Mouse (Mus musculus): ENCODE data around the gene Zranb1. TPM values are rescaled to one million over a fixed set of nuclear protein-coding genes. Genes with fewer than 3 reads are reported as not detected.

Gene Zranb1
- total and polyA plus RNA-seq, 3 experiments = 11.3 to 17.6 (median 11.6) TPM

DNA sequence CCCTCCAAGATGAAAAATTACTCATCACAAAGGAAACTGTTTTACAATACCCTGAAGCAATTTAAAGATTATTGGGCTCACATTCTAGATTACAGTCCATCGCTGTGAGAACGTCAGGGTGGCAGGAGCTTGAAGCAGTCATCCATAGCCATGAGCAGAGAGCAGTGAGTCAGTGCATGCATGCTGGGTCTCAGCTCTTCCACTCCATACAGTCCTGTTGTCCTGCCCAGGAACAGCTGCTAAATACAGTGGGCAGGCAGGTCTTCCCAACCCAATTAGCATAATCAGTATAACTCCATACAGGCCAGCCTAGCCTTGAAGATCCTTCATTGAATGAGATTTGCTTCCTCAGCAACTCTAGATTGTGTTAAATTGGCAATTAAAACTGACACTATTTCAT, 45.1 kb downstream of the Zranb1 start:
- TF ChIP-seq USF2 (conservative IDR thresholded peaks at IDR 0.05; ENCODE audit: low read depth, low read length) = no peak
- TF ChIP-seq RCOR1 (conservative IDR thresholded peaks at IDR 0.05; ENCODE audit: low read depth, low read length) = no peak
- no peak for TF ChIP-seq MAZ (IDR thresholded peaks at IDR 0.05; ENCODE audit: low read depth, low read length)
- TF ChIP-seq SIN3A (IDR thresholded peaks at IDR 0.05; ENCODE audit: low read length) = no peak
- H3K9me3 ChIP-seq (replicated peaks; ENCODE audit: low read length) = peaks cover 2% of the 10 kb centered on the region
- H3K9ac ChIP-seq (ENCODE audit: insufficient read depth, low read depth) = no peak overlapping the region
- no peaks in the 10 kb centered on the region for H3K27me3 ChIP-seq (replicated peaks)
- no peak for DNase-seq (ENCODE audit: extremely low read depth)
- no peaks in the 10 kb centered on the region for H3K79me2 ChIP-seq (replicated peaks; ENCODE audit: control insufficient read depth, extremely low read depth, insufficient read depth, poor library complexity, severe bottlenecking)
- in situ Hi-C loops (cut with MboI; ENCODE audit: low pct_ligation_motif_present, low pct_unique_long_range_greater_than_20kb, low sequenced_read_pairs) (no loop called here), dilution Hi-C loops (cut with MboI; ENCODE audit: extremely low pct_ligation_motif_present, extremely low pct_unique_long_range_greater_than_20kb, low sequenced_read_pairs) (no loop called here)
- no peak overlapping the region for H3K4me2 ChIP-seq (ENCODE audit: insufficient read depth, low read depth, poor library complexity, severe bottlenecking)
- H3K4me3 ChIP-seq (replicated peaks in 1 of 3; ENCODE audit: low read depth in 2 of 3, low read length in 2 of 3, poor library complexity in 1 of 3) = no peak overlapping the region
- H3K4me1 ChIP-seq (ENCODE audit: control insufficient read depth in 1 of 2, insufficient read depth in 2 of 2) = no peaks in the 10 kb centered on the region
- H3K36me3 ChIP-seq (replicated peaks in 1 of 2; ENCODE audit: control insufficient read depth in 1 of 2, insufficient read depth in 1 of 2, low read length in 1 of 2) = peaks cover 9 to 41% of the 10 kb centered on the region in 2 experiments
- no peak overlapping the region for H3K27ac ChIP-seq (ENCODE audit: insufficient read depth, low read depth)

DNA sequence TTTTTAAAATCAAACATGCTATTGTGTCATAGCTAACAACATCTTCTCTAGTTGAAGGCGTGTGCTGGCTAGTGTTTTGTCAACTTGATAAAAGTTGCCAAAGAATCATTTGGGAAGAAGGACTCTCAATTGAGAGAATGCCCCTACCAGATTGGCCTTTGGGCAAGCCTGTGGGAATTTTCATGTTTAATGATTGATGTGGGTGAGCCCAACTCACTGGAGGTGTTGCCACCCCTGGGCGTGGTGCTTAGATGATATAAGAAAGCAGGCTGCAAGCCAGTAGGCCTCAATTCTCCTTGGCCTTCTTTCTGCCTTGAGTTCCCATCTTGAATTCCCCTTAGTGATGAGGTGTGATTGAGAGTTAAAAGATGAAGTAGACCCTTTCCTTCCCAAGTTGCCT, 47.0 kb downstream of the Zranb1 start:
- H3K79me2 ChIP-seq (replicated peaks; ENCODE audit: control insufficient read depth, extremely low read depth, insufficient read depth, poor library complexity, severe bottlenecking) = no peaks in the 10 kb centered on the region
- dilution Hi-C loops (cut with MboI; ENCODE audit: extremely low pct_ligation_motif_present, extremely low pct_unique_long_range_greater_than_20kb, low sequenced_read_pairs) (no loop called here), in situ Hi-C loops (cut with MboI; ENCODE audit: low pct_ligation_motif_present, low pct_unique_long_range_greater_than_20kb, low sequenced_read_pairs) (no loop called here)
- H3K27me3 ChIP-seq (replicated peaks) = no peaks in the 10 kb centered on the region
- H3K4me2 ChIP-seq (ENCODE audit: insufficient read depth, low read depth, poor library complexity, severe bottlenecking) = no peak overlapping the region
- H3K9me3 ChIP-seq (replicated peaks; ENCODE audit: low read length) = peaks cover 2% of the 10 kb centered on the region
- no peak overlapping the region for H3K27ac ChIP-seq (ENCODE audit: insufficient read depth, low read depth)
- TF ChIP-seq MXI1 (IDR thresholded peaks at IDR 0.05; ENCODE audit: low read depth, low read length) (no peak), MAZ (IDR thresholded peaks at IDR 0.05; ENCODE audit: low read depth, low read length) (no peak), MAX (IDR thresholded peaks at IDR 0.05; ENCODE audit: low read length) (no peak), SIN3A (IDR thresholded peaks at IDR 0.05; ENCODE audit: low read length) (no peak), POLR2AphosphoS2 (IDR thresholded peaks at IDR 0.05; ENCODE audit: low read depth, low read length) (no peak), TCF12 (IDR thresholded peaks at IDR 0.05; ENCODE audit: low read depth, low read length) (no peak), BHLHE40 (IDR thresholded peaks at IDR 0.05; ENCODE audit: low read depth, low read length) (no peak), PAX5 (IDR thresholded peaks at IDR 0.05; ENCODE audit: low read length) (no peak), POLR2A (IDR thresholded peaks at IDR 0.05; ENCODE audit: low read depth, low read length) (no peak), ETS1 (conservative IDR thresholded peaks at IDR 0.05; ENCODE audit: low read depth, low read length) (no peak), RCOR1 (conservative IDR thresholded peaks at IDR 0.05; ENCODE audit: low read depth, low read length) (no peak), TBP (conservative IDR thresholded peaks at IDR 0.05; ENCODE audit: low read depth, low read length) (no peak), CHD1 (IDR thresholded peaks at IDR 0.05; ENCODE audit: low read depth, low read length) (no peak), ZMIZ1 (IDR thresholded peaks at IDR 0.05; ENCODE audit: low read depth, low read length) (no peak), CTCF (conservative IDR thresholded peaks at IDR 0.05 in 1 of 2, IDR thresholded peaks at IDR 0.05 in 1 of 2; ENCODE audit: low read depth in 2 of 2, low read length in 2 of 2) (no peak), UBTF (IDR thresholded peaks at IDR 0.05; ENCODE audit: low read depth, low read length) (no peak), RAD21 (IDR thresholded peaks at IDR 0.05; ENCODE audit: low read depth, low read length) (no peak), E2F4 (IDR thresholded peaks at IDR 0.05; ENCODE audit: insufficient replicate concordance, low read depth, low read length) (no peak), NRF1 (IDR thresholded peaks at IDR 0.05; ENCODE audit: low read depth, low read length) (no peak), USF2 (conservative IDR thresholded peaks at IDR 0.05; ENCODE audit: low read depth, low read length) (no peak)
- peaks cover 20 to 54% of the 10 kb centered on the region in 2 experiments for H3K36me3 ChIP-seq (replicated peaks in 1 of 2; ENCODE audit: control insufficient read depth in 1 of 2, insufficient read depth in 1 of 2, low read length in 1 of 2)
- no peak overlapping the region for H3K4me3 ChIP-seq (replicated peaks in 1 of 3; ENCODE audit: low read depth in 2 of 3, low read length in 2 of 3, poor library complexity in 1 of 3)
- no peak overlapping the region for H3K9ac ChIP-seq (ENCODE audit: insufficient read depth, low read depth)
- peaks cover 3 to 10% of the 10 kb centered on the region in 2 experiments; a peak in 1 of 4 replicates for H3K4me1 ChIP-seq (ENCODE audit: control insufficient read depth in 1 of 2, insufficient read depth in 2 of 2)
- no peak for DNase-seq (ENCODE audit: extremely low read depth)
